Mouse (Mus musculus) retina, embryonic 14.5 days (tissue): ENCODE data around the gene Nck1.

Experiments used
- DNase-seq: peaks from one replicate; pipeline ENCODE4 v3.0.0-alpha.2; 2015; ENCODE audit warnings: low spot score

The Nck1 gene

GRCm38 (mm10) chr9:100545715-100546593 is at the start of gene Nck1:
TSS of gene Nck1 (minus strand) at chr9:100546134.
- DNase-seq = peak; percentile 99

GRCm38 (mm10) chr9:100590462-100590861 is 44.5 kb upstream of the Nck1 start:
- no peak for DNase-seq

- no peak for DNase-seq
Observed at GRCm38 (mm10) chr9:100584031-100584430, 38.1 kb upstream of the Nck1 start.

- peak; percentile 25 for DNase-seq
Observed at GRCm38 (mm10) chr9:100582883-100583575, 37.1 kb upstream of the Nck1 start.

GRCm38 (mm10) chr9:100581543-100582492 is 35.9 kb upstream of the Nck1 start:
- peak; percentile 83 for DNase-seq

GRCm38 (mm10) chr9:100580196-100580740 is 34.3 kb upstream of the Nck1 start:
- peak; percentile 38 for DNase-seq

GRCm38 (mm10) chr9:100573942-100574341 is 28.0 kb upstream of the Nck1 start:
- DNase-seq = no peak

GRCm38 (mm10) chr9:100573300-100573699 is 27.4 kb upstream of the Nck1 start:
- DNase-seq = no peak

GRCm38 (mm10) chr9:100571511-100571910 is 25.6 kb upstream of the Nck1 start:
- DNase-seq = no peak

GRCm38 (mm10) chr9:100570626-100571233 is 24.8 kb upstream of the Nck1 start, which contains the start of gene Slc35g2:
TSS of gene Slc35g2 (minus strand) at chr9:100571090.
- peak; percentile 83 for DNase-seq

GRCm38 (mm10) chr9:100569798-100570625 is 24.1 kb upstream of the Nck1 start:
- peak; percentile 53 for DNase-seq

- no peak for DNase-seq
Observed at GRCm38 (mm10) chr9:100560251-100560890, 14.4 kb upstream of the Nck1 start.

- DNase-seq = no peak
Observed at GRCm38 (mm10) chr9:100558991-100559390, 13.1 kb upstream of the Nck1 start.

- DNase-seq = no peak
Observed at GRCm38 (mm10) chr9:100558023-100558573, 12.2 kb upstream of the Nck1 start.

GRCm38 (mm10) chr9:100555686-100556085 is 9.8 kb upstream of the Nck1 start:
- DNase-seq = no peak

GRCm38 (mm10) chr9:100548313-100548712 is 2.4 kb upstream of the Nck1 start:
- DNase-seq = peak; percentile 22

GRCm38 (mm10) chr9:100546594-100546910 is 618 bp upstream of the Nck1 start:
- no peak for DNase-seq

GRCm38 (mm10) chr9:100544948-100545714 is 803 bp downstream of the Nck1 start:
- no peak for DNase-seq
